Mouse (Mus musculus) 416B (cell line): ENCODE results near the gene Pex11g.
A peak's percentile ranks its signal among the peaks of the same experiment; 100 is the strongest.

Experiments used
- DNase-seq: peaks from one replicate; pipeline ENCODE4 v3.0.0; 2011; ENCODE audit warnings: low read depth

Gene Pex11g

DNA sequence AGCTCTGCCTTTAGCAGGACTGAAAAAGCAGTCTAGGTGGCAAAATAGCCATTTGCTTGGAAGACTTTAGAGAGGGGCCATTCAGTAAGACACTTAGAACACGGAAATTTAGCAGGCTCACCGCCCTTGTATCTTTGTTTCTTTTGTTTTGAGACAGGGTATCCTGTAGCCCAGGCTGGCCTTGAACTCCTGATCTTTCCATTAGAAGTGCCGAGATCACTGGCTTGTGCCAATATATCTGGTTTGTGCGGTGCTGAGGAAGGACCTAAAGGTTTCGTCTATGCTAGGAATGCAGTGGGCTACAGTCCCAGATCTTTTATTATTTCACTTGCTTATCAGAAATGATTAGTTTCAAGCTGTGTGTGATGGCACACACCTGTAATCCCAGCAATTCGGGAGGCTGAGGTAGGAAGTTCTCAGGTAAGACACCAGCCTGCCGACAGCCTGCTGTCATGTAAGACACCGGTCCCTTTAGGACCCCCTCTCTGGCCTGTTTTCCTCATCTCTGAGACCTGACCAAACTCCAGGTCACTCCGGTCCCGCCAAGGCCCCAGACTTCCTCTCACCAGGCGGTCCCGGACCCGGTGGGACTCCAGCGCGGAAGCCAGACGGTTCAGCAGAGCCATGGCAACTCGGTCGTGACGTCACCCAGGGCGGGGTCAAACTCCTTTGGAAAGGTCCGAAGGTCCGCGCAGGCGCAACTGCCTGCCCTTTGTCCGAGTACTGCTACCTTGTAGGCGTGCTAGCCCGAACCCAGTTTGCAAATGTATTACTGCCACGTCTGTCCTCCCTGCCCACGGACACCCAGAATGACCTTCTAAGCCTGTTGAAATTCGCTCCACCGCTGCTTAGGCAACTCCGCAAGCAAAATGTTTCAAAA lies at the start of gene Pex11g:
TSS of gene Pex11g (minus strand) at position 675 of the 880 bp plus-strand sequence.
- DNase-seq: peak; percentile 97

- DNase-seq: no peak
Observed at GRCm38 (mm10) chr8:3517117-3517495, 49.6 kb upstream of the Pex11g start.

GRCm38 (mm10) chr8:3516450-3517116 lies 49.1 kb upstream of the Pex11g start:
- peak; percentile 83 for DNase-seq

GRCm38 (mm10) chr8:3515771-3516417 lies 48.4 kb upstream of the Pex11g start:
- DNase-seq: peak; percentile 45

DNA sequence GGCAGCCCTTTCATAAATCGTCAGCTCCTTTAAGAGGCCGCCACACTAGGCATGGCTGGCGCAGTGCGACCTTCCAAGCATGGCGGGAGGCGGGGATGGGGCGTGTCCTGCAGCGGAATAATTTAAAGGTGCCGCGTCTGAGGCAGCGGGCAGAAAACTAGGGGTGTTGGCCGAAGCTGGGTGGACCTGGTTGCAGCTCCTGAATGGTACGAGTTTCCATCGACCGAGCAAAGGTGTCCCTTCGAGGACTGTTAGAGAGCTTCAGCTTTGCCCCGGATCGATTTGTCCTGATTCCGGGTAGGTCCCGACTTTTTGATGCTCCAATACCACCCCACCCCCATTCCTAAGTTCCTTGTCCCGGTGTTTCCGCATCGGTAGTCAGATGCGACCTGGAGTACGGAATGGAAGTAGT lies 47.8 kb upstream of the Pex11g start, which contains the start of gene Pnpla6:
TSS of gene Pnpla6 (plus strand) at position 125 of the 412 bp plus-strand sequence.
- peak; percentile 76 for DNase-seq

- DNase-seq: no peak
Observed at GRCm38 (mm10) chr8:3514681-3515247, 47.3 kb upstream of the Pex11g start.

DNA sequence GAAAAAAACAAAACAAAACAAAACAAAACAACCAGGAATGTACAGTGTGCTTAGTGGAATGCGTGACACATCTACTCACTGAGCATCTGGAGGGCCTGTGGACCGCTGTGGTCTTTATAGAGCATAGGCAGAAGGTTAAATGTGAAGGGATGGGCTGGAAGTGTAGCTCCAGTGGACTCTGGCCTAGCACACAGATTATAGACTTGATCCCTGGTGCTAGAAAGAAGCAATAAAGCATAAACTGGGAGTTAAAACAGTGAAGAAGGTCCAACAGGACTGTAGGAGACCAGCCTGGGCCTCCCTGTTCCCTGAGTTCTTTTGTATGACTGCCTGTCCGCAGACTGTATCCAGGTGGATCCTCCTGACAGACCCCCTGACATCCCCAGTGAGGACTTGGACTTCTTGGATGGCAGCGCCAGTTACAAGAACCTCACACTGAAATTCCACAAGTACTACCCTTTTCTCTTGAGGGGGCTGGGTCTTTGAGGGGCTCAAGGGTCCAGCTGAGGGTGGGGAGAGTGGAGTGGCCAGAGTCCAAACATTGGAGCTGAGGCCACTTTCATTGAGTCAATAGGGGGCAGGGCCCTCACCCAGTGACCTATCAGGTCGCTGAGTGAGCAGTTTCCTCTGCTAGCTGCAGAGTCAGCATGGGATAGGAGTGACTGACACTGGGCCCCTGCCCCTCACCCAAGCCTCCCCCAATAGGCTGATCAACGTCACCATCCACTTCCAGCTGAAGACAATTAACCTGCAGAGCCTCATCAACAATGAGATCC lies 40.7 kb upstream of the Pex11g start:
- no peak for DNase-seq

- peak; percentile 46 for DNase-seq
Observed at GRCm38 (mm10) chr8:3502217-3502616, 34.7 kb upstream of the Pex11g start.

- DNase-seq: peak; percentile 97
Observed at GRCm38 (mm10) chr8:3500235-3501090, 33.0 kb upstream of the Pex11g start, which contains the start of gene Mcoln1. TSS of gene Mcoln1 (plus strand) at chr8:3500457.

- DNase-seq: no peak
Observed at GRCm38 (mm10) chr8:3499751-3500150, 32.3 kb upstream of the Pex11g start.

GRCm38 (mm10) chr8:3498583-3498982 lies 31.1 kb upstream of the Pex11g start:
- DNase-seq: no peak

GRCm38 (mm10) chr8:3496428-3496748 lies 28.9 kb upstream of the Pex11g start:
- no peak for DNase-seq

DNA sequence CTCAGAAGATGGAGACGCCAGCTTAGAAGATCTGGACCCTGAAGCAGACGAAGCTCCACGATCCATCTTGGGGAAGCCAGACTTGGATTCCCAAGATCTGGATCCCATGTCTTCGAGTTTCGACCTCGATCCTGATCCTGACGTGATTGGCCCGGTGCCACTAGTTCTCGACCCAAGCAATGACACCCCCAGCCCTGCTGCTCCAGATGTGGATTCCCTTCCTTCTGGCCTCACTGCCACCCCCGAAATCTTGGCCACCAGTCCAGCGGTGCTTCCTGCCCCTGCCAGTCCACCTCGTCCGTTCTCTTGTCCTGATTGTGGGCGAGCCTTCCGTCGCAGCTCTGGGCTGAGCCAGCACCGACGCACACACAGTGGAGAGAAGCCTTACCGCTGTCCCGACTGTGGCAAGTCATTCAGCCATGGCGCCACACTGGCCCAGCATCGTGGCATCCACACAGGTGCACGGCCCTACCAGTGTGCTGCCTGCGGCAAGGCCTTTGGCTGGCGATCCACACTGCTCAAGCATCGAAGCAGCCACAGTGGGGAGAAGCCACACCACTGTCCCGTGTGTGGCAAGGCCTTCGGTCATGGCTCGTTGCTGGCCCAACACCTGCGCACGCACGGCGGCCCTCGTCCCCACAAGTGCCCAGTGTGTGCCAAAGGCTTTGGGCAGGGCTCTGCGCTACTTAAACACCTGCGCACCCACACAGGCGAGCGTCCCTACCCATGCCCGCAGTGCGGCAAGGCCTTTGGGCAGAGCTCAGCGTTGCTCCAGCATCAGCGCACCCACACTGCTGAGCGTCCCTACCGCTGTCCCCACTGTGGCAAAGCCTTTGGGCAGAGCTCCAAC lies 28.3 kb upstream of the Pex11g start:
- no peak for DNase-seq

- DNase-seq: no peak
Observed at GRCm38 (mm10) chr8:3493845-3494208, 26.3 kb upstream of the Pex11g start.

GRCm38 (mm10) chr8:3492901-3493844 lies 25.7 kb upstream of the Pex11g start, which contains the start of gene Zfp358:
TSS of gene Zfp358 (plus strand) at chr8:3493138.
- DNase-seq: peak; percentile 56

GRCm38 (mm10) chr8:3485192-3485591 lies 17.7 kb upstream of the Pex11g start:
- DNase-seq: no peak

DNA sequence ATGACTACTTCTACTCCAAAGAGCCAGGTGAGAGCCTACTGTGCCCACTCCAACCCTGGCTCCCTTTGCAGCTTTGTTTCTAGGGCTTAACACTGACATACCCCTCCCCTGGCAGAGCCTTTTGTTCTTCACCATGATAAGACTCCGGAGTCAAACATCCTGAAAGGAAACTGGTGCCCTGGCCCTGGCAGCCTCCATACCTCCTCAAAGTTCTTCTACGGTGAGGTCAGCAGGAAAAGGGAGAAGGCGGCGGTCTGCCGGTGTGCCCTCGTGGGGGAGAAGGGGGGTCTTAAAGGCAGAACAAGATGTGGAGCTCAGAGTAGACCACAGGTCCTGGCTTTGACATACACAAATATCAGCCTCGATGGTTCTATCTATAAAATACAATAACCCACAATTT lies 16.1 kb upstream of the Pex11g start:
- no peak for DNase-seq

- no peak for DNase-seq
Observed at GRCm38 (mm10) chr8:3482240-3482740, 14.8 kb upstream of the Pex11g start.
